In genomic region chr7:90306968-90307367, GRCm38 (mm10) we compare ENCODE assay signal across 25 mouse cellular contexts. TPM values are rescaled to one million over a fixed set of nuclear protein-coding genes. Genes with fewer than 3 reads are reported as not detected.
DNase-seq lines count a peak whose midpoint lies in the region; ATAC-seq and TF ChIP-seq lines count a peak whose summit lies in the region.
"Had no signal": no experiment of that assay in that cellular context is flagged by ENCODE, and none has a peak within 500 bp of the region (broad histone marks: within the 10 kb centered on the region; RNA-seq: fewer than 3 reads in every experiment).

No protein-coding gene starts in this region.

- no peak overlapping the region for H3K4me3 ChIP-seq in kidney, embryonic 14.5 days (ENCODE audit: low read length)
- no peak overlapping the region for H3K4me3 ChIP-seq in heart, embryonic 10.5 days
- H3K4me3 ChIP-seq in forebrain, postnatal 0 days (ENCODE audit: low read depth, low read length) = no peak overlapping the region
- H3K4me3 ChIP-seq: embryonic facial prominence, embryonic 13.5 days; gastrocnemius, adult 2 months; heart, embryonic 13.5 days; midbrain, embryonic 12.5 days; neural tube, embryonic 13.5 days had no signal

- H3K4me1 ChIP-seq in kidney, embryonic 14.5 days (ENCODE audit: control insufficient read depth, insufficient read depth, low read length) = 0 out of 2 replicates have a peak, but pooled peaks cover 3% of the 10 kb centered on the region
- peaks cover 14% of the 10 kb centered on the region for H3K4me1 ChIP-seq in heart, embryonic 10.5 days
- no peaks in the 10 kb centered on the region for H3K4me1 ChIP-seq in forebrain, postnatal 0 days (ENCODE audit: insufficient read depth)

- no peaks in the 10 kb centered on the region for H3K9me3 ChIP-seq in kidney, embryonic 14.5 days (ENCODE audit: control insufficient read depth, low read length)
- no peaks in the 10 kb centered on the region for H3K9me3 ChIP-seq in heart, embryonic 10.5 days
- no peaks in the 10 kb centered on the region for H3K9me3 ChIP-seq in forebrain, postnatal 0 days (ENCODE audit: low read length)
- H3K9me3 ChIP-seq: embryonic facial prominence, embryonic 13.5 days; heart, embryonic 13.5 days; midbrain, embryonic 12.5 days; neural tube, embryonic 13.5 days had no signal

- no peak overlapping the region for H3K4me2 ChIP-seq in kidney, embryonic 14.5 days (replicated peaks; ENCODE audit: low read depth, low read length)
- no peak overlapping the region for H3K4me2 ChIP-seq in forebrain, postnatal 0 days (ENCODE audit: low read depth)
- H3K4me2 ChIP-seq: embryonic facial prominence, embryonic 13.5 days; heart, embryonic 13.5 days; midbrain, embryonic 12.5 days; neural tube, embryonic 13.5 days had no signal

- 79% methylated on average over 1 of the region's 1 CpGs for WGBS in kidney, embryonic 14.5 days
- 86% methylated on average over 1 of the region's 1 CpGs for WGBS in heart, embryonic 10.5 days
- 80% methylated on average over 1 of the region's 1 CpGs for WGBS in forebrain, postnatal 0 days

- H3K27me3 ChIP-seq in kidney, embryonic 14.5 days (ENCODE audit: control insufficient read depth, insufficient read depth, low read length) = peaks cover 3% of the 10 kb centered on the region; the same call in 1 of the 2 replicates
- H3K27me3 ChIP-seq in heart, embryonic 10.5 days (ENCODE audit: insufficient read depth, poor library complexity, severe bottlenecking) = peaks cover 28% of the 10 kb centered on the region
- peaks cover 3% of the 10 kb centered on the region; the same call in 1 of the 2 replicates for H3K27me3 ChIP-seq in forebrain, postnatal 0 days (ENCODE audit: insufficient read depth, low read length)

- no peak overlapping the region for H3K9ac ChIP-seq in kidney, embryonic 14.5 days (ENCODE audit: low read depth, low read length)
- no peak overlapping the region for H3K9ac ChIP-seq in forebrain, postnatal 0 days
- H3K9ac ChIP-seq: embryonic facial prominence, embryonic 13.5 days; heart, embryonic 13.5 days; midbrain, embryonic 12.5 days; neural tube, embryonic 13.5 days had no signal

- no peaks in the 10 kb centered on the region for H3K36me3 ChIP-seq in kidney, embryonic 14.5 days (ENCODE audit: control insufficient read depth, insufficient read depth, low read length)
- no peaks in the 10 kb centered on the region for H3K36me3 ChIP-seq in heart, embryonic 10.5 days
- no peaks in the 10 kb centered on the region for H3K36me3 ChIP-seq in forebrain, postnatal 0 days (ENCODE audit: insufficient read depth)
- H3K36me3 ChIP-seq: embryonic facial prominence, embryonic 13.5 days; heart, embryonic 13.5 days; midbrain, embryonic 12.5 days; neural tube, embryonic 13.5 days had no signal

- TF ChIP-seq CTCF in forebrain, postnatal 0 days (IDR thresholded peaks at IDR 0.05; ENCODE audit: low read depth) = no peak

- peak; percentile 60 for DNase-seq in kidney, adult 11 months
- DNase-seq in 3T3-L1 (ENCODE audit: low read depth, low spot score) = peak; percentile 56
- DNase-seq in kidney, adult 8-10 months = peak; percentile 39 to 51
- DNase-seq in lung, postnatal 10 days = peak; percentile 40
- no peak for DNase-seq in heart, embryonic 10.5 days (ENCODE audit: low spot score)
- DNase-seq in right cerebral cortex, postnatal 25 days = no peak
- DNase-seq in forebrain, postnatal 0 days = no peak
- DNase-seq: adrenal gland, adult 8-10 months; cerebellum, postnatal 10 days; gastrocnemius, adult 2 months; heart, postnatal 36 days; liver; right cerebral cortex, adult 18-20 months; thymus, postnatal 4 days had no signal

- no peak overlapping the region for H3K27ac ChIP-seq in kidney, embryonic 14.5 days (ENCODE audit: low read depth, low read length)
- H3K27ac ChIP-seq in heart, embryonic 10.5 days = no peak overlapping the region
- H3K27ac ChIP-seq in forebrain, postnatal 0 days (ENCODE audit: low read depth, low read length) = no peak overlapping the region
- H3K27ac ChIP-seq: embryonic facial prominence, embryonic 13.5 days; gastrocnemius, adult 2 months; heart, embryonic 13.5 days; midbrain, embryonic 12.5 days; neural tube, embryonic 13.5 days had no signal

- no peak for ATAC-seq in kidney, embryonic 14.5 days (ENCODE audit: low FRiP score, low TSS enrichment)
- ATAC-seq in forebrain, postnatal 0 days = no peak
- ATAC-seq: hindbrain, embryonic 16.5 days; intestine, embryonic 16.5 days had no signal

RNA-seq across cellular contexts. Expression of gene Sytl2, which starts 4.9 kb away (rescaled TPM):
- 3.8 and 9.2 TPM in 2 replicates for polyA plus RNA-seq in kidney, embryonic 14.5 days (2014; fragmentation: Nextera tagmentation; extraction: Ambion mirVana)
- 3.2 and 3.4 TPM in 2 replicates for polyA plus RNA-seq in heart, embryonic 10.5 days (2016; fragmentation: Nextera tagmentation; extraction: Ambion mirVana)
- 6.4 and 6.5 TPM in 2 replicates for total RNA-seq in forebrain, postnatal 0 days (2014; rRNA removed)
- 4.9 and 5.2 TPM in 2 replicates for polyA plus RNA-seq in forebrain, postnatal 0 days (2015; fragmentation: Nextera tagmentation; extraction: Ambion mirVana)

RNA-seq across cellular contexts. Expression of gene Ccdc83, which starts 41.4 kb away (rescaled TPM):
- polyA plus RNA-seq in kidney, embryonic 14.5 days (2014; fragmentation: Nextera tagmentation; extraction: Ambion mirVana) = not detected in 2 replicates
- 0.24 TPM in 1 of 2 replicates, not detected in the other for polyA plus RNA-seq in heart, embryonic 10.5 days (2016; fragmentation: Nextera tagmentation; extraction: Ambion mirVana)
- not detected in 2 replicates for total RNA-seq in forebrain, postnatal 0 days (2014; rRNA removed)
- polyA plus RNA-seq in forebrain, postnatal 0 days (2015; fragmentation: Nextera tagmentation; extraction: Ambion mirVana) = not detected in 2 replicates
- total RNA-seq: adrenal gland, adult 8-10 months; gastrocnemius, adult 2 months; layer of hippocampus, adult 8-10 months; left cerebral cortex, adult 18-20 months; left cerebral cortex, postnatal 36 days had no signal
- polyA plus RNA-seq: embryonic facial prominence, embryonic 13.5 days; heart, embryonic 13.5 days; hindbrain, embryonic 16.5 days; intestine, embryonic 16.5 days; liver, embryonic 16.5 days; midbrain, embryonic 12.5 days; neural tube, embryonic 13.5 days had no signal

Comparison
In these comparisons a context has a peak if more than half of its experiments do, and no peak if none do; other contexts are left out.
1. DNase-seq: peak in kidney, adult 11 months (single experiment), 3T3-L1 (single experiment), kidney, adult 8-10 months (2 of 2) and lung, postnatal 10 days (single experiment); none in heart, embryonic 10.5 days (single experiment), right cerebral cortex, postnatal 25 days (single experiment) and forebrain, postnatal 0 days (single experiment).